Mouse (Mus musculus): ENCODE data around the gene Gm12248.

DNA sequence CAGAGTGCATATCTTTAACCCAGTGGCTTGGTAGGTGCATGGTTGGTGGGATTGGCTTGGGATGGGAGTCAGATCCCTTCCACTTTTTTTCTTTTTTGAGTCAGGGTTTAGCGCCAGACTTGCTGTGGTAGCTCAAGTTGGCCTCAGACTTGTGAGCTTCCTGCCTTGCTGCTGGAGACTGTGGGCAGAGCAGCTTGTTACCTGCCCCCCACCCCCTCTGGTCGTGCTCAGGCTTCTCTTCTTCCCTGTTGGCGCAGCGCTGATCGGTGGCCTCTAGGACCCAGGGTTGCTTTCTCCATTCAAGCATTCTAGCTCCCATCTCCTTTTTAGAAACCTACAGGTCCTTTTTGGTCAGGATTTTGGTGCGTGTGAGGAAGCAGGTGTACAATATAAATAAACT lies 61.8 kb downstream of the Gm12248 start:
- TF ChIP-seq POLR2A (IDR thresholded peaks at IDR 0.05; ENCODE audit: insufficient read length, low read depth) = no peak
- TF ChIP-seq E2F4 (IDR thresholded peaks at IDR 0.05; ENCODE audit: insufficient read depth) = no peak
- no peak for TF ChIP-seq USF1 (IDR thresholded peaks at IDR 0.05; ENCODE audit: low read depth)
- no peak for TF ChIP-seq REST (IDR thresholded peaks at IDR 0.05; ENCODE audit: insufficient read depth, insufficient read length)
- TF ChIP-seq CEBPB (IDR thresholded peaks at IDR 0.05; ENCODE audit: insufficient read depth, poor library complexity, severe bottlenecking) = no peak
- no peak for TF ChIP-seq TCF12 (IDR thresholded peaks at IDR 0.05; ENCODE audit: insufficient read depth, poor library complexity, severe bottlenecking)
- TF ChIP-seq MYOG (IDR thresholded peaks at IDR 0.05; ENCODE audit: control insufficient read depth in 1 of 3, insufficient read depth in 1 of 3, insufficient read length in 2 of 3, low read depth in 2 of 3) = no peak
- TF ChIP-seq POLR2AphosphoS2 (IDR thresholded peaks at IDR 0.05; ENCODE audit: insufficient read length, low read depth) = no peak
- no peak for TF ChIP-seq MAX (IDR thresholded peaks at IDR 0.05; ENCODE audit: low read depth)
